Mouse (Mus musculus) heart, postnatal 0 days (tissue): Measurements from ENCODE around the gene Radil. TPM values are rescaled to one million over a fixed set of nuclear protein-coding genes. Genes with fewer than 3 reads are reported as not detected.

Experiments
- ATAC-seq: fragments of 200-750 bp; cut with Nextera tagmentation; 2 replicates; pipeline ENCODE4 v1.8.0; 2017; ENCODE audit warnings: low read depth, moderate number of reproducible peaks, moderate library complexity; ENCODE audit not compliant: insufficient read depth
- DNase-seq: peaks from one replicate; pipeline ENCODE4 v3.0.0-alpha.2; 2016; ENCODE audit warnings: low spot score
- H3K27ac ChIP-seq: fragments of 300-500 bp; sonication (generic); 2 replicates; pipeline ENCODE4 v1.5.1; 2014; ENCODE audit warnings: low read depth, mild to moderate bottlenecking
- H3K27me3 ChIP-seq: fragments of 300-500 bp; sonication (generic); 2 replicates; pipeline ENCODE4 v1.6.1; 2014; ENCODE audit warnings: low read length, mixed read lengths; ENCODE audit not compliant: control insufficient read depth, insufficient read depth
- H3K36me3 ChIP-seq: fragments of 300-500 bp; sonication (generic); replicated peaks from 2 replicates; pipeline ENCODE4 v1.6.1; 2014; ENCODE audit warnings: low read length, mixed read lengths; ENCODE audit not compliant: control insufficient read depth, insufficient read depth
- H3K4me1 ChIP-seq: fragments of 300-500 bp; sonication (generic); 2 replicates; pipeline ENCODE4 v1.6.1; 2014; ENCODE audit warnings: antibody characterized with exemption; ENCODE audit not compliant: control insufficient read depth, insufficient read depth
- H3K4me2 ChIP-seq: fragments of 300-500 bp; sonication (generic); 2 replicates; pipeline ENCODE4 v1.6.1; 2014; ENCODE audit warnings: low read depth, mild to moderate bottlenecking, low read length, moderate library complexity
- H3K4me3 ChIP-seq: fragments of 300-500 bp; sonication (generic); 2 replicates; pipeline ENCODE4 v1.5.1; 2014; ENCODE audit warnings: low read depth, low read length
- H3K9ac ChIP-seq: fragments of 300-500 bp; sonication (generic); replicated peaks from 2 replicates; pipeline ENCODE4 v1.6.1; 2014; ENCODE audit warnings: low read depth, low read length, mixed read lengths
- H3K9me3 ChIP-seq: fragments of 300-500 bp; sonication (generic); replicated peaks from 2 replicates; pipeline ENCODE4 v1.6.1; 2016; ENCODE audit warnings: low read length; ENCODE audit not compliant: control insufficient read depth
- CTCF ChIP-seq: IDR thresholded peaks from 2 replicates; pipeline ENCODE4 v1.5.1; 2016; ENCODE audit warnings: antibody characterized with exemption, control low read depth, low read depth
- EP300 ChIP-seq: IDR thresholded peaks from 2 replicates; pipeline ENCODE4 v1.6.1; 2016; ENCODE audit warnings: antibody characterized with exemption, low read depth
- WGBS: fragments of 180-500 bp; shearing (Covaris S2); extraction: QIAGEN DNeasy Blood & Tissue Kit; methylation state at CpG from one replicate; pipeline ENCODE4 v1.1.7; 2014; 5-methylcytosine and 5-hydroxymethylcytosine counted together
- polyA plus RNA-seq: library from polyadenylated mRNA; unstranded; fragments of >200 nt; fragmentation: Nextera tagmentation; extraction: Ambion mirVana; gene quantifications from 2 replicates; pipeline ENCODE4 v1.2.1, GENCODE M21; 2015
- total RNA-seq: library from RNA; depleted of rRNA; stranded (reverse); fragments of >200 nt; gene quantifications from 2 replicates; pipeline ENCODE4 v1.2.3, GENCODE M21; 2014; ENCODE audit warnings: low replicate concordance

Radil gene
- total and polyA plus RNA-seq, 2 experiments from 2014 or later = 2.9 to 4.3 TPM

DNA sequence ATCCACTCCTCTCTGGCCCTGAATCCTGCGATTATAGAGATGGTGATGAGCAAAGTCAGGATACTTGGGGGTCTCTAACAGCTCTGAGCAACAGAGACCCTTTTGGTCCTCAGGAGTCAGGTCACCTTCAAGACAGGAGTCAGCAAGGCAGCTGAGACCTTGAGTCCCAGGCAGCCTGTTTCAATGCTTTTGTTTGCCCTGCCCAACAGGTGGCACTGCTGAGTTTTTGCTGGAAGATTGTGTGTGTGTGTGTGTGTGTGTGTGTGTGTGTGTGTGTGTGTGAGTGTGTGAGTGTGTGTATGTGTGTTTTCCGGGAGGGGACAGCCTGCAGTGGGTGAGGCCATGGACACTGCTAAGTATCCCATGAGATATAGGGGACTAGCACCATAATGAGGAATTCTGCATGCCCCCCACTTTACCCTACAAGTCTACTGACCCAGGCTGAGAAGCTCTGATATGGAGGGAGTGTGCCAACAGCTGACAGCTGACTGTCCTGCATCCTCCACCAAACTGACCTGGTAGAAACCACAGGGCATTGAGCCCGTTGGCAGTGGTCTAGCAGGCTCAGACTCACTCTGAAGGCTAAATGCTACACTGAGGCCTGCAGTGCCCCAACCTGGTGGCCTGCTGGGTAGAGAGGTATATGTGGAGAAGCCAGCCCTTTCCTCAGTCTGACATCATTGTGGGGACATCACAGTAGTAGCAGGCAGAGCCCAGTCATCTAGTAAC, 45.0 kb downstream of the Radil start:
- Histone ChIP-seq H3K4me2 (no peak overlapping the region), H3K4me3 (no peak overlapping the region), H3K9me3 (no peaks in the 10 kb centered on the region), H3K9ac (no peak overlapping the region), H3K27ac (no peak overlapping the region), H3K27me3 (no peaks in the 10 kb centered on the region), H3K36me3 (no peaks in the 10 kb centered on the region), H3K4me1 (peaks cover 9% of the 10 kb centered on the region)
- DNase-seq = no peak
- 62% methylated on average over 3 of the region's 3 CpGs for WGBS
- TF ChIP-seq CTCF = peak; percentile 54
- no peak for TF ChIP-seq EP300
- no peak for ATAC-seq

DNA sequence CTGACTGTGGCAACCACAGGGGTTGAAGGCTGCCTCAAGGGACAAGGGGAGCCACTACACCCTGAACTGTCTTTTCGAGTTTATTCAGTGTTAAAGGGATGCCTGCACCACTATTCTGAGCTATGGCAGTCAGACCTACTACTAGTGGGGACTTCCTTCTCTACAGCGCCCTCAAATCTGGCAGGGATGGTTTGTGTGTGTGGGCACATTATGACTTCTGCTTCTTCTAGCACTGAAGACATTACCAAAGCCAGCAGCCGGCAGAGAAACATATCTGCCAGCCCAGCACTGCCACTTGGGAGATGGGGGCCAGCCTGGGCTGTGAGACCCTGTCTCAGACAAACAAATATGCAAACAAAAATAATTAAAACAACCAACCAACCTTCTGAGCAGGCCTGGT, 46.7 kb downstream of the Radil start:
- H3K27me3 ChIP-seq = no peaks in the 10 kb centered on the region
- no peak overlapping the region for H3K4me2 ChIP-seq
- peaks cover 2% of the 10 kb centered on the region; the same call in 1 of the 2 replicates for H3K4me1 ChIP-seq
- DNase-seq (no peak), ATAC-seq (no peak)
- H3K27ac ChIP-seq = no peak overlapping the region
- no peaks in the 10 kb centered on the region for H3K9me3 ChIP-seq
- H3K4me3 ChIP-seq = no peak overlapping the region
- H3K36me3 ChIP-seq = no peaks in the 10 kb centered on the region
- no peak overlapping the region for H3K9ac ChIP-seq
- 88% methylated on average over 3 of the region's 3 CpGs for WGBS
- TF ChIP-seq EP300 = no peak
- no peak for TF ChIP-seq CTCF

DNA sequence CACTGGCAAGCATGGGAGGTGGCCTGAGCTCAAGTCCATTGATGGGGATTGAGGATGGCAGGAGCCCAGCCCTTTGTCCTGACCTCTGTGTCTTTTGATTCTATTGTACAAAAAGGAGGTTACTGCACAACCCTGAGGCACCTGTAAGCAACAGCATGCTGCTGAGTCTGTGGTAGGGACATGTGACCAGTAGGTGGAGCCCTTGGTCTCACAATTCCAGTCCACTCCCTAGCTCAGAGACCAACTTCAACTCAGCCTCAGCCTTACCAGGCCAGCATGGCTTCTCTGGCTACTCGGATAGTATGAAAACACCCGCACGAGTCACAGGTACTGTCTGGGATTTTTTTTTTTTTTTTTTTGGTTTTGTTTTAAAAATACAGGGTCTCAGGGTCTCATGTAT, 48.5 kb downstream of the Radil start:
- ATAC-seq = peak; percentile 92
- H3K4me3 ChIP-seq = no peak overlapping the region
- H3K36me3 ChIP-seq = no peaks in the 10 kb centered on the region
- no peak overlapping the region for H3K27ac ChIP-seq
- no peaks in the 10 kb centered on the region for H3K4me1 ChIP-seq
- DNase-seq = peak; percentile 94
- TF ChIP-seq EP300 = no peak
- TF ChIP-seq CTCF = peak; percentile 92
- H3K9ac ChIP-seq = no peak overlapping the region
- WGBS = 0% methylated on average over 3 of the region's 3 CpGs
- H3K9me3 ChIP-seq = no peaks in the 10 kb centered on the region
- no peaks in the 10 kb centered on the region for H3K27me3 ChIP-seq
- H3K4me2 ChIP-seq = no peak overlapping the region

DNA sequence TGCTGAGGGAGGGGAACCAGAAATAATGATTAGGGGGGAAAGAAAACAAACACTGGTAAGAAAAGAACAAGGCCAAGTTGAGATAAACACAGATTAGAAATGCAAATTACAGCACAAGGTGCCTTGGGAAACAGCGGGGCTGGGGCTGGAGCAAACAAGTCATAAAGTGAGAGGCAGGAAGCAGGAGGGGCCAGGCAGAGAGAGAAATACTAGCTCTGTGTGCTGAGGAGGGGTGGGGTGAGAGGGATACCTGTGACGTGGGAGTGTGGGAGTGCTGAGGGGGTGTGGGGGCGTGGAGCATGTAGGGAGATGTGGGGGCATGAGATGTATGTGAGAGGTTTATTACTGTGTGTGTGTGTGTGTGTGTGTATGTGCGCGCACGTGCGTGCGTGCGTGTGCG, 50.0 kb downstream of the Radil start:
- 81% methylated on average over 10 of the region's 10 CpGs for WGBS
- Histone ChIP-seq H3K27ac (no peak overlapping the region), H3K9ac (no peak overlapping the region), H3K4me1 (no peaks in the 10 kb centered on the region), H3K4me3 (no peak overlapping the region), H3K27me3 (no peaks in the 10 kb centered on the region), H3K9me3 (no peaks in the 10 kb centered on the region), H3K4me2 (no peak overlapping the region), H3K36me3 (no peaks in the 10 kb centered on the region)
- DNase-seq (no peak), ATAC-seq (no peak)
- no peak for TF ChIP-seq CTCF
- no peak for TF ChIP-seq EP300

DNA sequence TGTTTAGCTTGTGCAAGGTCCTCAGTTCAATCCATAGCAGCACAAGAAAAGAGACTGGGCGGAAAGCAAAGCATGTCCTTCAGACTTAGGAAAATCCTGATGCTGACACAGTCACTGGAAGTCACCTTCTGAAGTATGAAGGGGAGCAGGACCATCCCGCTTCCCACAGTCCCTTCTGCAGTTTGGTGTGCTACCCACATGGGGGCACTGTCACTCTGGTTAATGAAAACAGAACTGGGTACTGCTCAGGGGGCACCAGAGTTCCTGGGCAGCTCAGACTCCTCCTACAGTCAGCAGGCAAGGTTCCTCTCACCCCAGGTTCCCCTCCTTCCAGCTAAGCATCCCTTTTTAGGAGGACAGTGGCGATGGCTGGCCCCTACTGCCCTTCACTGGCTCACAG, 51.9 kb downstream of the Radil start:
- H3K4me2 ChIP-seq = no peak overlapping the region
- H3K27ac ChIP-seq = no peak overlapping the region
- no peaks in the 10 kb centered on the region for H3K36me3 ChIP-seq
- H3K4me3 ChIP-seq = no peak overlapping the region
- H3K9ac ChIP-seq = no peak overlapping the region
- no peaks in the 10 kb centered on the region for H3K9me3 ChIP-seq
- H3K27me3 ChIP-seq = no peaks in the 10 kb centered on the region
- ATAC-seq (0 out of 2 replicates have a peak, but pooled peaks have one; percentile 15), DNase-seq (peak; percentile 50)
- TF ChIP-seq CTCF (peak; percentile 63), EP300 (no peak)
- 0 out of 2 replicates have a peak, but pooled peaks cover 3% of the 10 kb centered on the region for H3K4me1 ChIP-seq
- 58% methylated on average over 3 of the region's 3 CpGs for WGBS
